Mouse (Mus musculus): ENCODE measurements at regions not wholly inside any gene's neighbourhood (a gene's known extent, or its start where the extent isn't known, plus 50 kb on each side); places are given as distances from the start of the nearest gene placed in this dataset.

DNA sequence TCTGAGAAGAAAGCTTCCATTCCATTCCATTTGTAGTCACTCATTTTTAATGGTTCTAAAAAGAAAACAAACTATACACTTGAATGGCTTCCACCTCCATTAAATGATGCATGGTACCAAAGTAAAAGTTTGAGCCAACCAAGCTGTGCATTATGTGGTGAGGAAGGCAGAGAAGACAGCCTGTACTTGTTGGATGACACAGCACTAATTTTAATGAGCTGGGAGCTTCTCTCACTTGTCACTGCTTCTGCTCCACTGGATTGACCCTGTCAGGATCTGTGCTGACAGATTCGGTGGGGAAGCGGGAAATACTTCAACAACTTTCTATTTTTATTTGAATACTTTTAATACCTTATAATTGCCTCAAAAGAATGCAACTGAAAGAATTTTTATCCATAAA is 403.3 kb downstream of the Tm4sf1 start:
- no peaks in the 10 kb centered on the region for H3K9me3 ChIP-seq (replicated peaks; ENCODE audit: control insufficient read depth, low read length)
- no peak overlapping the region for H3K9ac ChIP-seq (replicated peaks; ENCODE audit: low read depth, low read length)
- DNase-seq (ENCODE audit: low spot score) (no peak), ATAC-seq (ENCODE audit: insufficient read depth, low read depth) (no peak)
- WGBS: 61% methylated on average over 2 of the region's 2 CpGs
- no peaks in the 10 kb centered on the region for H3K36me3 ChIP-seq (replicated peaks; ENCODE audit: control insufficient read depth, insufficient read depth, low read length)
- H3K4me3 ChIP-seq (ENCODE audit: low read depth, low read length): no peak overlapping the region
- H3K4me2 ChIP-seq (ENCODE audit: low read depth, low read length): no peak overlapping the region
- TF ChIP-seq CTCF (IDR thresholded peaks at IDR 0.05; ENCODE audit: low read depth) (no peak), EP300 (IDR thresholded peaks at IDR 0.05; ENCODE audit: low read depth) (no peak)
- H3K27ac ChIP-seq (ENCODE audit: low read depth): no peak overlapping the region
- H3K4me1 ChIP-seq (ENCODE audit: control insufficient read depth, insufficient read depth): no peaks in the 10 kb centered on the region
- H3K27me3 ChIP-seq (ENCODE audit: control insufficient read depth, insufficient read depth, low read length): no peaks in the 10 kb centered on the region

GRCm38 (mm10) chr3:56877062-56877461 is 424.7 kb downstream of the Tm4sf1 start:
- no peaks in the 10 kb centered on the region for H3K9me3 ChIP-seq (replicated peaks; ENCODE audit: control insufficient read depth, low read length)
- no peak overlapping the region for H3K4me3 ChIP-seq (ENCODE audit: low read depth, low read length)
- no peak for ATAC-seq (ENCODE audit: insufficient read depth, low read depth)
- no peaks in the 10 kb centered on the region for H3K27me3 ChIP-seq (ENCODE audit: control insufficient read depth, insufficient read depth, low read length)
- H3K4me2 ChIP-seq (ENCODE audit: low read depth, low read length): no peak overlapping the region
- TF ChIP-seq CTCF (IDR thresholded peaks at IDR 0.05; ENCODE audit: low read depth) (no peak), EP300 (IDR thresholded peaks at IDR 0.05; ENCODE audit: low read depth) (no peak)
- DNase-seq (ENCODE audit: low spot score): no peak
- WGBS: 69% methylated on average over 4 of the region's 4 CpGs
- H3K4me1 ChIP-seq (ENCODE audit: control insufficient read depth, insufficient read depth): no peaks in the 10 kb centered on the region
- H3K36me3 ChIP-seq (replicated peaks; ENCODE audit: control insufficient read depth, insufficient read depth, low read length): no peaks in the 10 kb centered on the region
- H3K27ac ChIP-seq (ENCODE audit: low read depth): no peak overlapping the region
- H3K9ac ChIP-seq (replicated peaks; ENCODE audit: low read depth, low read length): no peak overlapping the region

DNA sequence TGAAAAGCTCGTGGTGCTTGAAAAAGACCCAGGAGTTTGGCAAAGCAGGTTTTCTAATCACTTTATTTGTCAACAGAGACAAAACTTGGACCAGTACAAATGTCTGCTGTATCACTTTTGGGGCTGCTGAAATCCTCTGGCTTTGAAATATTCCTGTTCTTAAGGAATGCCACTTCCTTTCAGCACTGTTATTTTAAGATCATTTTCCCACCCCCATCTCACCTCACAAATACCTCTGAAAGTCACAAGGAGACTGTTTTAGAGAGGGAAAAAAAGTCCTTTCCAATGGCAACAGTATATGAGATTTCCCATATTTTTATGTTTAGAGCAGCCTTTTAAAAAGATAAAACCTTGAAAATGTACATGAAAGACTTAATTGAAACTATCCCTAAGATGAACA is 438.2 kb downstream of the Tm4sf1 start:
- Histone ChIP-seq H3K27ac (ENCODE audit: low read depth) (no peak overlapping the region), H3K9ac (replicated peaks; ENCODE audit: low read depth, low read length) (no peak overlapping the region), H3K4me1 (ENCODE audit: control insufficient read depth, insufficient read depth) (no peaks in the 10 kb centered on the region), H3K4me2 (ENCODE audit: low read depth, low read length) (no peak overlapping the region), H3K27me3 (ENCODE audit: control insufficient read depth, insufficient read depth, low read length) (no peaks in the 10 kb centered on the region), H3K9me3 (replicated peaks; ENCODE audit: control insufficient read depth, low read length) (no peaks in the 10 kb centered on the region), H3K4me3 (ENCODE audit: low read depth, low read length) (no peak overlapping the region), H3K36me3 (replicated peaks; ENCODE audit: control insufficient read depth, insufficient read depth, low read length) (no peaks in the 10 kb centered on the region)
- TF ChIP-seq CTCF (IDR thresholded peaks at IDR 0.05; ENCODE audit: low read depth) (no peak), EP300 (IDR thresholded peaks at IDR 0.05; ENCODE audit: low read depth) (no peak)
- ATAC-seq (ENCODE audit: insufficient read depth, low read depth): no peak
- WGBS: 43% methylated on average over 1 of the region's 1 CpGs
- DNase-seq (ENCODE audit: low spot score): no peak

- DNase-seq (ENCODE audit: low spot score): no peak
- no peaks in the 10 kb centered on the region for H3K36me3 ChIP-seq (replicated peaks; ENCODE audit: control insufficient read depth, insufficient read depth, low read length)
- no peaks in the 10 kb centered on the region for H3K27me3 ChIP-seq (ENCODE audit: control insufficient read depth, insufficient read depth, low read length)
- no peak overlapping the region for H3K4me3 ChIP-seq (ENCODE audit: low read depth, low read length)
- ATAC-seq (ENCODE audit: insufficient read depth, low read depth): no peak
- H3K4me1 ChIP-seq (ENCODE audit: control insufficient read depth, insufficient read depth): no peaks in the 10 kb centered on the region
- no peak overlapping the region for H3K9ac ChIP-seq (replicated peaks; ENCODE audit: low read depth, low read length)
- no peak overlapping the region for H3K4me2 ChIP-seq (ENCODE audit: low read depth, low read length)
- 87% methylated on average over 9 of the region's 9 CpGs for WGBS
- no peak overlapping the region for H3K27ac ChIP-seq (ENCODE audit: low read depth)
- no peak for TF ChIP-seq EP300 (IDR thresholded peaks at IDR 0.05; ENCODE audit: low read depth)
- TF ChIP-seq CTCF (IDR thresholded peaks at IDR 0.05; ENCODE audit: low read depth): no peak
- H3K9me3 ChIP-seq (replicated peaks; ENCODE audit: control insufficient read depth, low read length): no peaks in the 10 kb centered on the region
Observed at GRCm38 (mm10) chr3:56859841-56860240, 441.9 kb downstream of the Tm4sf1 start.

GRCm38 (mm10) chr3:56845462-56845770 is 456.4 kb downstream of the Tm4sf1 start:
- Histone ChIP-seq H3K36me3 (replicated peaks; ENCODE audit: control insufficient read depth, insufficient read depth, low read length) (no peaks in the 10 kb centered on the region), H3K27ac (ENCODE audit: low read depth) (no peak overlapping the region), H3K4me1 (ENCODE audit: control insufficient read depth, insufficient read depth) (no peaks in the 10 kb centered on the region), H3K9me3 (replicated peaks; ENCODE audit: control insufficient read depth, low read length) (no peaks in the 10 kb centered on the region), H3K27me3 (ENCODE audit: control insufficient read depth, insufficient read depth, low read length) (no peaks in the 10 kb centered on the region), H3K9ac (replicated peaks; ENCODE audit: low read depth, low read length) (no peak overlapping the region), H3K4me2 (ENCODE audit: low read depth, low read length) (no peak overlapping the region), H3K4me3 (ENCODE audit: low read depth, low read length) (no peak overlapping the region)
- ATAC-seq (ENCODE audit: insufficient read depth, low read depth): no peak
- no peak for DNase-seq (ENCODE audit: low spot score)
- WGBS: 87% methylated on average over 1 of the region's 1 CpGs
- TF ChIP-seq CTCF (IDR thresholded peaks at IDR 0.05; ENCODE audit: low read depth) (no peak), EP300 (IDR thresholded peaks at IDR 0.05; ENCODE audit: low read depth) (no peak)

DNA sequence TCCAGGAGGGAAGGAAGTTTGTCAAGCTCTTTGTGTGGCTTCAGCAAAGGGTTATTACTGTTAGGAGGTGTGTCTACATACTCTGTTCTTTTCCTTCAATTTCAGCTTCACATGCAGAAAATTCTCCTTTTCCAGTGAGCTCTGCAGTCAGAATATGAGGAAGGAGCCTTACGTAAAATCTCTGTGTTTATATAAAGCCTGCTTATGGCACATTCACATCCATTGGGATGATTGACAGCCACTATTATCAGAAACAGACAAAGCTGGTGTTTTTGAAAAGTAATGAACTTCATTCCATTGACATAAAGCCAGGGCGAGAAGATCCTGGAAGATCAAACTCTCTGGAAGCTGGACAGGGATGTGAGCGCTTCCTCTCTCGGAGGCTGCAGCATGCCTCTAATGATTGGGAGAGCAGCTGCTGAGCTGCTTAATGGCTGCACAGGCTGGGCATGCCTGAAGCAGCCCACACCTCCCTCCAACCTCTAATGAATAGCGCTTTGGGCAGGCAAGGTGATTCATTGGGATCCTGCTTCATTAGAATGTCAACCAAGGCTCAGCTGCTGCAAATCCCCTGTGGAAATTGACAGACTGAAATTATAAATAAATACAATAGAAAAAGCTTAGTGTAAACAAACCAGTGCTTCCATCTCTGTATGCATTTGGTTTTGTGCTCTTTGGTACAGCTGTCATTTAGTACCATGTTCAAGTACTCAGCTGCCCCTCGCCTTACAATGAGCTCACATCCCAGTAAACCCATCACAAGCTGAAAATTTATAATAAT is 456.9 kb downstream of the Tm4sf1 start:
- DNase-seq (ENCODE audit: low spot score) (no peak), ATAC-seq (ENCODE audit: insufficient read depth, low read depth) (no peak)
- Histone ChIP-seq H3K27ac (ENCODE audit: low read depth) (no peak overlapping the region), H3K36me3 (replicated peaks; ENCODE audit: control insufficient read depth, insufficient read depth, low read length) (no peaks in the 10 kb centered on the region), H3K4me2 (ENCODE audit: low read depth, low read length) (no peak overlapping the region), H3K4me1 (ENCODE audit: control insufficient read depth, insufficient read depth) (no peaks in the 10 kb centered on the region), H3K4me3 (ENCODE audit: low read depth, low read length) (no peak overlapping the region), H3K9ac (replicated peaks; ENCODE audit: low read depth, low read length) (no peak overlapping the region), H3K27me3 (ENCODE audit: control insufficient read depth, insufficient read depth, low read length) (no peaks in the 10 kb centered on the region), H3K9me3 (replicated peaks; ENCODE audit: control insufficient read depth, low read length) (no peaks in the 10 kb centered on the region)
- 54% methylated on average over 6 of the region's 6 CpGs for WGBS
- no peak for TF ChIP-seq CTCF (IDR thresholded peaks at IDR 0.05; ENCODE audit: low read depth)
- no peak for TF ChIP-seq EP300 (IDR thresholded peaks at IDR 0.05; ENCODE audit: low read depth)
